Mouse (Mus musculus) bone marrow, adult 2 months (tissue): ENCODE measurements around the gene Cd3eap.

ENCODE experiments used
- CTCF ChIP-seq: fragments of 200-500 bp; IDR thresholded peaks from 2 replicates; pipeline ENCODE4 v1.5.1; 2011; ENCODE audit warnings: low read length, control low read depth; ENCODE audit not compliant: control insufficient read depth, insufficient read depth
- POLR2A ChIP-seq: fragments of 200-500 bp; IDR thresholded peaks from 2 replicates; pipeline ENCODE4 v1.6.1; 2011; ENCODE audit warnings: low read depth, mild to moderate bottlenecking, control low read depth, low read length, borderline replicate concordance; ENCODE audit not compliant: control insufficient read depth

- TF ChIP-seq CTCF (no peak), POLR2A (no peak)
Measured at GRCm38 (mm10) chr7:19349188-19349915, 9.9 kb downstream of the Cd3eap start.
